Mouse (Mus musculus) heart, postnatal 0 days (tissue): ENCODE results near the gene BC028528.

ENCODE experiments used
- CTCF ChIP-seq: IDR thresholded peaks from 2 replicates; pipeline ENCODE4 v1.5.1; 2016; ENCODE audit warnings: antibody characterized with exemption, control low read depth, low read depth
- EP300 ChIP-seq: IDR thresholded peaks from 2 replicates; pipeline ENCODE4 v1.6.1; 2016; ENCODE audit warnings: antibody characterized with exemption, low read depth

DNA sequence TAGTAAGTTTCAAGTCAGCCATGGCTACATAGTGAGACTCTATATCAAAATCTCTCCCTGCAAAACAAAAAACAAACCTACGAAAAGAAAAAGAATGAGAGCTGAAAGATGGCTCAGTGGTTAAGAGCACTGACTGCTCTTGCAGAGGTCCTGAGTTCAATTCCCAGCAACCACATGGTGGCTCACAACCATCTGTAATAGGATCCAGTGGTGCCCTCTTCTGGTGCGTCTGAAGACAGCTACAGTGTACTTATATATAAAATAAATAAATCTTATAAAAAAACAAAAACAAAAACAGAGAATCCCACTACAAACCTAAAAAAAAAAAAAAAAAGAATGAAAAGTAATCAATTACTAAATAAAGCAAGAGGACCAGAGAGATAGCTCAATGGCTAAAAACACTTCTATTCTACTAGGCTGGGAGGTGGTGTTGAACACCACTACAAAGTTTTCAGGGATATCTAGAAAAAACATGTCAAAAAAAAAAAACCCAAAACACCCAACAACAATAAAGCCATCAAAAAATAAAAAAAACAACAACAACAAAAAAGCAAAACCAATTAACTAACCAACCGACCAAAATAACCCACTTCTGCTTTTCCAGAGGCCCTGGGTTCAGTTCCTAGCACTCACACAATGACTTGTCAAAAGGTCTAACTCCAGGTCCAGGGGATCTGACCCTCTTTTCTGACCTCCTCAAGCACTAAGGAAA is 49.1 kb downstream of the BC028528 start:
- TF ChIP-seq CTCF, result no peak
- no peak for TF ChIP-seq EP300
